Comparison of ENCODE assay signal across 30 mouse cellular contexts in the genomic region with DNA sequence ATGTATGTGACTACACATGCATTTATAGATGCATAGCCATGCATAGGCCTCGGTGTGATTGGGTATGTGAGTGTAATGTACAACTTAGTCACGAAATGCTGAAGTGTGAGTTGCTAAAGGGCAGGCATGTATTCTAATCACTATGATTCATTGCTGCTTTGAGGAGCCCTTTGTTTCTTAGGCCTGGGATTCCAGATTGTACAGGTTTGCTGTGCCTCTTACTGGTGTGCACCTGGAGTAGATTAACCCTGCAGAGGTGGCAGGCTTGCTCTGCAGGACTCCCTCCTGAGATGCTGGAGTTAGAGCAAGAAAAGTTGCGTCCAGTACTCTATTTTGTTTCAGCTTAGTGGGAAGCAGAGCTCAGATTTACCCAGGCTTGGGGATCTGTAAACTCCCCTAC.
DNase-seq lines count a peak whose midpoint lies in the region; ATAC-seq lines count a peak whose summit lies in the region.
"Had no signal": no experiment of that assay in that cellular context is flagged by ENCODE, and none has a peak within 500 bp of the region (broad histone marks: within the 10 kb centered on the region; RNA-seq: fewer than 3 reads in every experiment).

No protein-coding gene starts in this region.

- 76% methylated on average over 3 of the region's 3 CpGs for WGBS in embryonic facial prominence, embryonic 10.5 days
- 56% methylated on average over 3 of the region's 3 CpGs for WGBS in limb, embryonic 10.5 days
- WGBS in limb, embryonic 13.5 days = 26% methylated on average over 3 of the region's 3 CpGs

- 0 out of 2 replicates have a peak overlapping the region, but pooled peaks have one; percentile 6 for H3K27ac ChIP-seq in embryonic facial prominence, embryonic 10.5 days (replicated peaks)
- peak overlapping the region; percentile 79 for H3K27ac ChIP-seq in limb, embryonic 10.5 days
- peak overlapping the region; percentile 48; the same call in 1 of the 2 replicates for H3K27ac ChIP-seq in limb, embryonic 13.5 days
- H3K27ac ChIP-seq: embryonic facial prominence, embryonic 13.5 days; forebrain, embryonic 12.5 days; forebrain, embryonic 15.5 days; heart, adult 2 months; heart, embryonic 10.5 days; heart, embryonic 13.5 days; hindbrain, embryonic 12.5 days; hindbrain, embryonic 15.5 days had no signal

- H3K4me1 ChIP-seq in embryonic facial prominence, embryonic 10.5 days = peaks cover 6% of the 10 kb centered on the region
- H3K4me1 ChIP-seq in limb, embryonic 10.5 days = peaks cover 23% of the 10 kb centered on the region
- peaks cover 24% of the 10 kb centered on the region for H3K4me1 ChIP-seq in limb, embryonic 13.5 days
- H3K4me1 ChIP-seq: heart, embryonic 10.5 days had no signal

- H3K4me3 ChIP-seq in embryonic facial prominence, embryonic 10.5 days = no peak overlapping the region
- no peak overlapping the region for H3K4me3 ChIP-seq in limb, embryonic 10.5 days
- no peak overlapping the region for H3K4me3 ChIP-seq in limb, embryonic 13.5 days
- H3K4me3 ChIP-seq: embryonic facial prominence, embryonic 13.5 days; erythroblast, embryonic 14.5 days; forebrain, embryonic 12.5 days; forebrain, embryonic 15.5 days; heart, adult 2 months; heart, embryonic 10.5 days; heart, embryonic 13.5 days; hindbrain, embryonic 12.5 days; hindbrain, embryonic 15.5 days had no signal

- no peak for ATAC-seq in limb, embryonic 13.5 days (ENCODE audit: low FRiP score, low read depth)
- ATAC-seq: forebrain, embryonic 15.5 days; Patski had no signal

- DNase-seq in embryo, embryonic 11 days = peak; percentile 34
- no peak for DNase-seq in embryo, embryonic 10 days (ENCODE audit: low spot score)
- DNase-seq in embryonic facial prominence, embryonic 10.5 days (ENCODE audit: low spot score) = no peak
- DNase-seq in limb, embryonic 10.5 days (ENCODE audit: low spot score) = peak; percentile 58
- DNase-seq in lung, postnatal 36 days = no peak
- DNase-seq in thymus, postnatal 14 days = no peak
- no peak for DNase-seq in right cerebral cortex, postnatal 4 days
- DNase-seq: adrenal gland, adult 2 months; adrenal gland, postnatal 14 days; B cell, adult 2 months; cerebellum, adult 11 months; cerebellum, adult 8-10 months; cerebellum, postnatal 10 days; cerebellum, postnatal 36 days; gastrocnemius, postnatal 25 days; heart, adult 2 months; heart, postnatal 14 days; kidney, adult 11 months had no signal

- no peaks in the 10 kb centered on the region for H3K27me3 ChIP-seq in embryonic facial prominence, embryonic 10.5 days (replicated peaks; ENCODE audit: low read depth, poor library complexity, severe bottlenecking)
- H3K27me3 ChIP-seq in limb, embryonic 10.5 days (ENCODE audit: low read depth, poor library complexity, severe bottlenecking) = no peaks in the 10 kb centered on the region
- no peaks in the 10 kb centered on the region for H3K27me3 ChIP-seq in limb, embryonic 13.5 days
- H3K27me3 ChIP-seq: CH12.LX; embryonic facial prominence, embryonic 13.5 days; forebrain, embryonic 12.5 days; forebrain, embryonic 15.5 days; heart, embryonic 13.5 days; hindbrain, embryonic 12.5 days; hindbrain, embryonic 15.5 days had no signal

- H3K4me2 ChIP-seq in limb, embryonic 13.5 days (replicated peaks) = no peak overlapping the region
- H3K4me2 ChIP-seq: embryonic facial prominence, embryonic 13.5 days; forebrain, embryonic 12.5 days; forebrain, embryonic 15.5 days; heart, embryonic 13.5 days; hindbrain, embryonic 12.5 days; hindbrain, embryonic 15.5 days had no signal

- no peaks in the 10 kb centered on the region for H3K9me3 ChIP-seq in embryonic facial prominence, embryonic 10.5 days
- no peaks in the 10 kb centered on the region for H3K9me3 ChIP-seq in limb, embryonic 10.5 days (replicated peaks)
- H3K9me3 ChIP-seq in limb, embryonic 13.5 days = no peaks in the 10 kb centered on the region
- H3K9me3 ChIP-seq: embryonic facial prominence, embryonic 13.5 days; forebrain, embryonic 12.5 days; forebrain, embryonic 15.5 days; heart, embryonic 10.5 days; heart, embryonic 13.5 days; hindbrain, embryonic 12.5 days; hindbrain, embryonic 15.5 days had no signal

- no peak overlapping the region for H3K9ac ChIP-seq in limb, embryonic 13.5 days
- H3K9ac ChIP-seq: embryonic facial prominence, embryonic 13.5 days; forebrain, embryonic 12.5 days; forebrain, embryonic 15.5 days; heart, embryonic 13.5 days; hindbrain, embryonic 12.5 days; hindbrain, embryonic 15.5 days had no signal

- no peaks in the 10 kb centered on the region for H3K36me3 ChIP-seq in embryonic facial prominence, embryonic 10.5 days (replicated peaks)
- no peaks in the 10 kb centered on the region for H3K36me3 ChIP-seq in limb, embryonic 10.5 days
- H3K36me3 ChIP-seq in limb, embryonic 13.5 days = no peaks in the 10 kb centered on the region
- H3K36me3 ChIP-seq: embryonic facial prominence, embryonic 13.5 days; forebrain, embryonic 12.5 days; forebrain, embryonic 15.5 days; G1E; heart, embryonic 10.5 days; heart, embryonic 13.5 days; hindbrain, embryonic 12.5 days; hindbrain, embryonic 15.5 days had no signal

Comparison
In these comparisons a context has a peak if more than half of its experiments do, and no peak if none do; other contexts are left out.
1. DNase-seq: peak in embryo, embryonic 11 days (single experiment) and limb, embryonic 10.5 days (single experiment); none in embryo, embryonic 10 days (single experiment), embryonic facial prominence, embryonic 10.5 days (single experiment), lung, postnatal 36 days (single experiment), thymus, postnatal 14 days (single experiment) and right cerebral cortex, postnatal 4 days (single experiment).
2. H3K27ac ChIP-seq: peak in every context shown above with its lines; median percentile 79 in limb, embryonic 10.5 days; 48 in limb, embryonic 13.5 days; 6 in embryonic facial prominence, embryonic 10.5 days.